Mouse (Mus musculus): ENCODE results near the gene Usp30. TPM values are rescaled to one million over a fixed set of nuclear protein-coding genes. Genes with fewer than 3 reads are reported as not detected.

Gene Usp30
- 4.7 TPM for polyA plus RNA-seq (2017; shearing (Covaris generic))

GRCm38 (mm10) chr5:114065161-114065560 lies at the start of gene Usp30:
Usp30 (plus strand) TSS chr5:114065461.

GRCm38 (mm10) chr5:114091057-114091807 lies 26.0 kb downstream of the Usp30 start, which contains the start of gene Svop:
Svop (minus strand) TSS chr5:114091570.

GRCm38 (mm10) chr5:114127374-114128349 lies 62.4 kb downstream of the Usp30 start, which contains the start of gene Alkbh2:
Alkbh2 (minus strand) TSS chr5:114128218.

GRCm38 (mm10) chr5:114130211-114130605 lies 64.9 kb downstream of the Usp30 start, which contains the start of gene Ung:
Ung (plus strand) TSS chr5:114130386.

GRCm38 (mm10) chr5:114146028-114146888 lies 81.0 kb downstream of the Usp30 start, which contains the start of gene Acacb:
Acacb (plus strand) TSS chr5:114146535.

Other genes starting within 250 kb of the Usp30 start
- gene Selplg, start 232.8 kb upstream of the Usp30 start, polyA plus RNA-seq (2017; shearing (Covaris generic)) = 1,519 TPM
- 90.7 TPM for gene Coro1c, start 156.7 kb upstream of the Usp30 start, polyA plus RNA-seq (2017; shearing (Covaris generic))
- gene Ssh1, start 71.6 kb upstream of the Usp30 start, polyA plus RNA-seq (2017; shearing (Covaris generic)) = 31.2 TPM
- gene Dao, start 61.8 kb upstream of the Usp30 start, polyA plus RNA-seq (2017; shearing (Covaris generic)) = 1.1 TPM
- 0.29 TPM for gene Svop, start 26.1 kb downstream of the Usp30 start, polyA plus RNA-seq (2017; shearing (Covaris generic))
- gene Alkbh2, start 62.8 kb downstream of the Usp30 start, polyA plus RNA-seq (2017; shearing (Covaris generic)) = 9.4 TPM
- gene Ung, start 64.9 kb downstream of the Usp30 start, polyA plus RNA-seq (2017; shearing (Covaris generic)) = 3.3 TPM
- gene Acacb, start 81.1 kb downstream of the Usp30 start, polyA plus RNA-seq (2017; shearing (Covaris generic)) = 1.1 TPM
- gene Foxn4, start 208.3 kb downstream of the Usp30 start, polyA plus RNA-seq (2017; shearing (Covaris generic)) = not detected
- gene Myo1h, start 223.7 kb downstream of the Usp30 start, polyA plus RNA-seq (2017; shearing (Covaris generic)) = 1.4 TPM